Mouse (Mus musculus) neural tube, embryonic 14.5 days (tissue): Measurements from ENCODE around the gene Mtf1. TPM values are rescaled to one million over a fixed set of nuclear protein-coding genes. Genes with fewer than 3 reads are reported as not detected.

ENCODE experiments used
- ATAC-seq: fragments of 200-750 bp; cut with Nextera tagmentation; 2 replicates; pipeline ENCODE4 v1.8.0; 2017; ENCODE audit warnings: low read depth, mild to moderate bottlenecking, moderate TSS enrichment, moderate library complexity
- H3K27ac ChIP-seq: fragments of 300-500 bp; sonication (generic); 2 replicates; pipeline ENCODE4 v1.5.1; 2014; ENCODE audit warnings: low read depth, mild to moderate bottlenecking, control low read depth, low read length, moderate library complexity, mixed read lengths
- H3K27me3 ChIP-seq: fragments of 300-500 bp; sonication (generic); 2 replicates; pipeline ENCODE4 v1.6.1; 2014; ENCODE audit warnings: low read length; ENCODE audit not compliant: control insufficient read depth, insufficient read depth
- H3K36me3 ChIP-seq: fragments of 300-500 bp; sonication (generic); 2 replicates; pipeline ENCODE4 v1.6.1; 2014; ENCODE audit warnings: low read length, mixed read lengths; ENCODE audit not compliant: control insufficient read depth, insufficient read depth
- H3K4me1 ChIP-seq: fragments of 300-500 bp; sonication (generic); 2 replicates; pipeline ENCODE4 v1.6.1; 2014; ENCODE audit warnings: low read length; ENCODE audit not compliant: control insufficient read depth, insufficient read depth
- H3K4me2 ChIP-seq: fragments of 300-500 bp; sonication (generic); 2 replicates; pipeline ENCODE4 v1.6.1; 2014; ENCODE audit warnings: mild to moderate bottlenecking, low read depth, low read length, control low read depth
- H3K4me3 ChIP-seq: fragments of 300-500 bp; sonication (generic); 2 replicates; pipeline ENCODE4 v1.5.1; 2014; ENCODE audit warnings: low read depth, low read length, control low read depth, mixed read lengths
- H3K9ac ChIP-seq: fragments of 300-500 bp; sonication (generic); replicated peaks from 2 replicates; pipeline ENCODE4 v1.6.1; 2014; ENCODE audit warnings: low read depth, mild to moderate bottlenecking, control low read depth, low read length, mixed read lengths
- H3K9me3 ChIP-seq: fragments of 300-500 bp; sonication (generic); 2 replicates; pipeline ENCODE4 v1.6.1; 2016; ENCODE audit warnings: low read length; ENCODE audit not compliant: control insufficient read depth
- WGBS: fragments of 180-500 bp; shearing (Covaris S2); extraction: QIAGEN DNeasy Blood & Tissue Kit; methylation state at CpG from one replicate; pipeline ENCODE4 v1.1.7; 2014; 5-methylcytosine and 5-hydroxymethylcytosine counted together
- polyA plus RNA-seq: library from polyadenylated mRNA; unstranded; fragments of >200 nt; fragmentation: Nextera tagmentation; extraction: Ambion mirVana; gene quantifications from 2 replicates; pipeline ENCODE4 v1.2.1, GENCODE M21; 2014

Mtf1 gene
- polyA plus RNA-seq, 1 experiment from 2014 or later: 11.9 TPM

DNA sequence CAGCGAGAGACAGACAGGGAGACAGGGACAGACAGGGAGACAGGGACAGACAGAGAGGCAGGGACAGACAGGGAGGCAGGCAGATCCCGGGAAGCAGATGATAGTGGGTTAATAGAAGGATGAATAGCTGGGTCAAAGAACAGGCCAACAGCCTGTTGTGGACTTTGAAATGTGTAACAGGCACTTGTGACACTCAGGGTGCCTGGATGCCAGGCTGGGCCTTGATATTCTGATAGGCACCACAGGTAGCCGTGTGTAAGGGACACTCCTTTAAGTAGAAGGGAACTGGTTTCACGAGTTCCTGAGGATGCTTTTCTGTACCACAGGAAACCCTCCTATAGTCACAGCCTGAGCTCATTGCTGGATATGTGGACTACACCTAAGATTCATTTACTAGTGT lies 11.9 kb upstream of the Mtf1 start:
- ATAC-seq: no peak
- Histone ChIP-seq H3K27ac (no peak overlapping the region), H3K9ac (no peak overlapping the region), H3K4me3 (no peak overlapping the region), H3K27me3 (no peaks in the 10 kb centered on the region), H3K36me3 (peaks cover 49% of the 10 kb centered on the region), H3K4me1 (no peaks in the 10 kb centered on the region), H3K4me2 (no peak overlapping the region), H3K9me3 (no peaks in the 10 kb centered on the region)
- 81% methylated on average over 4 of the region's 4 CpGs for WGBS

DNA sequence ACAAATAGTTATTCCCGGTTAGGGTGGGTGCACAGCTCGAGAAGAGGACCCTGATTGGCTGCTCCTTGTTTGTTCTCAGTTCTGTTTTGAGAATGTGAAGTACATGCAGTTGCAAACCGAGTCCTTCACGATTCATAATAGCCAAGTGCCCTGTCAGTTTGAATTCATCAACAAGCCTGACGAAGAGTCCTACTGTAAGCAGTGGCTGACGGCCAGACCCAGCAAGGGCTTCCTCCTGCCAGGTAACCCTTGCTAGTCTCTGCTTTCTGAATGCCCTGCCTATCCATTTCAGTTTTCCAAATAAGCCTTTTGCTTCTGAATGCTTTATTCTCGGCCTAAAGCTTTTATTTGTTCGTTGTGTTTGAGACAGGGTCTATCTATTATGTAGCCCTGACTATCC lies 9.8 kb upstream of the Mtf1 start:
- H3K9ac ChIP-seq: no peak overlapping the region
- no peak overlapping the region for H3K4me2 ChIP-seq
- WGBS: 91% methylated on average over 8 of the region's 8 CpGs
- no peak overlapping the region for H3K4me3 ChIP-seq
- H3K36me3 ChIP-seq: peaks cover 42% of the 10 kb centered on the region
- no peaks in the 10 kb centered on the region for H3K27me3 ChIP-seq
- no peak for ATAC-seq
- no peaks in the 10 kb centered on the region for H3K9me3 ChIP-seq
- no peak overlapping the region for H3K27ac ChIP-seq
- H3K4me1 ChIP-seq: no peaks in the 10 kb centered on the region

DNA sequence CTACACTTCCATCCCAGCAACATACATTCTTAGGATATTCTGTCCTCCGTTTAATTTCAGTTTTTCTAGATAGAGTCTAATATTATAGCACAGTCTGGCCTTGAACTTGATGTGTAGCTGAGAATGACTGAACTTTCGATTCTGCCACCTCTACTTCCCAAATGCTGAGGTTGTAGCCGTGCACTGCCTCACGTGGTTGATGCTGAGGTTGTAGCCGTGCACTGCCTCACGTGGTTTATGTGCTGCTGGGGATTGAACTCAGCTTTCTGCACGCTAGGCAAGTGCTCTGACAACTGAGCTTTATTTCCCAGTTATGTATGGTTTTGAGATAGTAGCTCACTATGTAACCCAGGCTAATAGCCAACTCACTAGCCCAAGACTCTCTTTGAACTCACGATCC lies 5.8 kb upstream of the Mtf1 start:
- Histone ChIP-seq H3K27ac (no peak overlapping the region), H3K27me3 (no peaks in the 10 kb centered on the region), H3K4me3 (no peak overlapping the region), H3K9ac (no peak overlapping the region), H3K4me1 (no peaks in the 10 kb centered on the region), H3K36me3 (peaks cover 30% of the 10 kb centered on the region), H3K4me2 (no peak overlapping the region), H3K9me3 (no peaks in the 10 kb centered on the region)
- WGBS: 91% methylated on average over 8 of the region's 8 CpGs
- ATAC-seq: no peak

DNA sequence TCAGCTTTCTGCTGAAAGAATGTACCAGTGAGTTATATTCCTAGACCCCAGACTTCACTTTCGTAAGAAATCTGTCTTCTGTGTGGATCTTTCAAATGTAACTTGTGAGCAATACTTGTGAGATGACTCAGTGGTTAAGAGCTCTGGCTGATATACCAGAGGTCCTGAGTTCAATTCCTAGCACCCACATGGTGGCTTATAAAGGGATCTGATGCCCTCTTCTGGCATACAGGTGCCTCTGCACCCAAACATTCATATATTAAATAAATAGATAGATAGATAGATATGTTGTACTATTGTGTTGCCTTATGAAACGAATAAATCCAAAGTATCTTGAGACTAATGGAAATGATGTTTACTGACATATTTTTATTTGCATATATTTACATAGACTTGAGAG lies 5.0 kb upstream of the Mtf1 start:
- Histone ChIP-seq H3K9me3 (no peaks in the 10 kb centered on the region), H3K36me3 (peaks cover 26% of the 10 kb centered on the region), H3K4me2 (no peak overlapping the region), H3K27me3 (no peaks in the 10 kb centered on the region), H3K27ac (no peak overlapping the region), H3K9ac (no peak overlapping the region), H3K4me3 (no peak overlapping the region), H3K4me1 (no peaks in the 10 kb centered on the region)
- no peak for ATAC-seq
- WGBS: 92% methylated on average over 2 of the region's 2 CpGs

DNA sequence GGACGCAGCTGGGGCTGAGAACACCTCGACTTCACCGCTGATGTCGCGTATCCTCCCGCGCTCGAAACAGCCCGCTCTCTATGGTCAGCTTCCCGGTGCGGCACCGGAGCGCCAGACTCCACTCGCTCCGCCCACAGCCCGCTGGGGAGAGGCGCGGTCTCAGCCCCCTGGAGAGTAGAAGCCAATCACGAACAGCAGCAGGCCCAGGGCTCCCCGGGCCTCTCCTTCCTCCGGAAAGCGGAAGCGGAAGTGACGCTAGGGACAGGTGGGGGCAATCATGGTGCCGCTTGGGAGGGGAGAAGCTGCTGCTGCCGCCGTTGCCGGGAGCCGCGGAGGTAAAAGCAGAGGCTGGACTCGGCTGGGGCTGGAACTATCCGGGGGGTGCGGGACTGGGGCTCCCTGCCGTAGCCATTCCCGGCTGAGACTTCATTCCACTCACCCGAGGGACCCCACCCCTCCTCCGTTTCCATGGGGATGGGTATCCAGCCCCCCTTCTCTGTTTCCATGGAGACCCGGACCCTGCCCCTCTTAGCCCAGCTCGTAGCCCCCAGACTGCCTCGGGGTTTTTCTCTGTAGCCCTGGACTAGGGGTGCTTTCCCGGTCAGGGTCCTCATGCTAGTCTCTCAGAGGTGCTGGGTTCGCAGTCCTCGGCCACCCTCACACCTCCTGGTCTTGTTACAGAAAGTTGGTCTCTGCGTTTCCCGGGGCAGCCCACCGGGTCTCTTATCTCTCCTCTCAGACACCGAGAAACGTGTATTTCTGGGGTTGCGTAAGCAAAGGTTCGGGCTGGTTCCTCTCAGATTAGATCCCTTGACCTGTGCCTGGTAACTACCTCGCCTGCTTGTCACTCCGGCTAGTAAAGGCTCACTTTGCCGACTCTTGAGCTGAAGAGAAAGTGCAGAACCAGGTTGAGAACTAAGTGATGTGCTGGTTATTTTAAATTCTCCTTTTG lies 681 bp downstream of the Mtf1 start:
- WGBS: 2% methylated on average over 53 of the region's 53 CpGs

DNA sequence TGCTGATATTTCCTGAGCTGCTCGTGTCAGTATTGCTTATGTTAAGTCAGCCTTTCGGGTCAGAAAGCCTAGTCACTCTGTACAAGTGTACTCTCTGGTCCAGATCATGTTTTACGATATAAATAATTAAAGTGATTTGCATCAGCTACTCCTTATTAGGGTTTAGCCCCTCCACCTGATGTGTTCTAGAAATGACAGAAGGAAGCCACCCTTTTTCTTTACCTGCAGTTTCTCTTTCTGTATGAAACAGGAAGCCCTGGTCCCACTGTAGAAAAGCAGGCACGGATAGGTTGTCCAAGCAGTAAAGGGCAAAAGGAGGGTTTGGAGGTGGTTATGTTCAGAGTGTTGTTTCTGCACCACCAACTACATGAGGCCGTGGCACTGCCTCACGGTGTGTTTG lies 1.5 kb downstream of the Mtf1 start:
- H3K27ac ChIP-seq: no peak overlapping the region
- peaks cover 10% of the 10 kb centered on the region; the same call in 1 of the 2 replicates for H3K4me1 ChIP-seq
- no peaks in the 10 kb centered on the region for H3K9me3 ChIP-seq
- 80% methylated on average over 6 of the region's 6 CpGs for WGBS
- H3K9ac ChIP-seq: no peak overlapping the region; the same call in 1 of the 2 replicates
- peaks cover 27% of the 10 kb centered on the region for H3K36me3 ChIP-seq
- ATAC-seq: no peak
- peak overlapping the region; percentile 82; the same call in 1 of the 2 replicates for H3K4me3 ChIP-seq
- H3K4me2 ChIP-seq: peak overlapping the region; percentile 85
- no peaks in the 10 kb centered on the region for H3K27me3 ChIP-seq

More for the DNA sequence above, 681 bp downstream of the Mtf1 start:
- Histone ChIP-seq H3K36me3 (peaks cover 27% of the 10 kb centered on the region), H3K27me3 (no peaks in the 10 kb centered on the region), H3K9me3 (no peaks in the 10 kb centered on the region), H3K4me1 (peaks cover 10% of the 10 kb centered on the region; the same call in 1 of the 2 replicates), H3K4me2 (peak overlapping the region; percentile 85), H3K4me3 (peak overlapping the region; percentile 82), H3K27ac (peak overlapping the region; percentile 91), H3K9ac (peak overlapping the region; percentile 76)
- ATAC-seq: peak; percentile 99

DNA sequence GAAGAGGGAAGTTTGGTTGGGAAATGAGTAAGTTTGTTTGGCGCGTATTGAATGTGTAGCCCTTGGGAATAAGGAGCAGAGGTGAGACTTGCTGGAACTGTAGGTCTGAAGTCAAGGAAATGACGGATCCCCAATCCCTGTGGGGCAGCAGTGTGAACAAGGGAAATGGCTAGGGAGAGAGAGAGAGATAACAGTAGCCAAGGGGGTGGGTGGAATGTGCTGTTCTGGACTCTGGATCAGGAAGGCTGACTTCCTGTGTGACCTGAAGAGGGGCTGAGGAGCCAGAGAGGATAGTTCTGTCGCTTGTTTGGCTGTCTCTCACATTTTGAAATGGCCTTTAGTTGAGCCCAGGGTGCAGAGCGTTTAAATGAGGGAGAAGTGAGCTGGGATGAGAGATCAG lies 6.6 kb downstream of the Mtf1 start:
- H3K9ac ChIP-seq: no peak overlapping the region
- H3K27ac ChIP-seq: no peak overlapping the region
- peaks cover 2% of the 10 kb centered on the region; the same call in 1 of the 2 replicates for H3K4me1 ChIP-seq
- no peak for ATAC-seq
- peaks cover 21% of the 10 kb centered on the region for H3K36me3 ChIP-seq
- no peak overlapping the region for H3K4me2 ChIP-seq
- 90% methylated on average over 5 of the region's 5 CpGs for whole genome bisulfite sequencing
- H3K9me3 ChIP-seq: no peaks in the 10 kb centered on the region
- no peaks in the 10 kb centered on the region for H3K27me3 ChIP-seq
- no peak overlapping the region for H3K4me3 ChIP-seq

DNA sequence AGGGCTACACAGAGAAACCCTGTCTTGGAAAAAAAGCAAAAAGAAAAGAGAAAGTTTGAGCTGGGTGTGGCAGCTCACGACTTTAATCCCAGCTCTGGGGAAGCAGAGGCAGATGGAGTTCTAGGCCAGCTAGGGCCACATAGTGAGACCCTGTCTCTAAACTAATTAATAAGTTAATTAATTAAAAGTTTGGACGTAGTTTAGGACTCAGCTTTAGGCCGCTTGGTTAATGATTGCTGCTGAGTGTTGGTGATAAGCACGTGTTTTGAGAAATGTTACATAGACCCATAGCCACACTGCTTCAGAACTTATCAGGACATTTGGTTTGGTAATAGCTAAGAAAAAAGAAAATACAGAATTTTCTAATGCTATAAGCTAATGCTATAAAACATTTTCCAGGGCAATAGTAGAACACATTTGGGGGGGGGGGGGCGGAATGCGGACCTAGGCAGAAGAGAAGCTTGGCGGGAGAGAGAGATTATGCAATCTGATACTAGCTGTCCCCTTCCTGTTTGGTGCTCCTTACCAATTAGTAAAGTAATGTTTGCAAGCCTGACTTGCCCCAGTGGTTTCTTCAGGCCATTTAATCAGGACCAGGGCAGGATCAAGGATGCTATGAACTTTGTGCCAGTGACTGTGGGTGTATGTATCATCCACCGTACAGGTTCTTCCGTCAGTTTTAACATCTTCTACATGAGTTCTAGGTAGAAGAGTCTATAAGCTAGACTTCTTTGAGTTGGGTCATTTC lies 7.4 kb downstream of the Mtf1 start:
- WGBS: 94% methylated on average over 9 of the region's 9 CpGs
- Histone ChIP-seq H3K27me3 (no peaks in the 10 kb centered on the region), H3K9ac (no peak overlapping the region), H3K4me3 (no peak overlapping the region), H3K36me3 (peaks cover 21% of the 10 kb centered on the region), H3K4me2 (no peak overlapping the region), H3K4me1 (no peaks in the 10 kb centered on the region; the same call in 1 of the 2 replicates), H3K9me3 (no peaks in the 10 kb centered on the region), H3K27ac (no peak overlapping the region)
- ATAC-seq: no peak

DNA sequence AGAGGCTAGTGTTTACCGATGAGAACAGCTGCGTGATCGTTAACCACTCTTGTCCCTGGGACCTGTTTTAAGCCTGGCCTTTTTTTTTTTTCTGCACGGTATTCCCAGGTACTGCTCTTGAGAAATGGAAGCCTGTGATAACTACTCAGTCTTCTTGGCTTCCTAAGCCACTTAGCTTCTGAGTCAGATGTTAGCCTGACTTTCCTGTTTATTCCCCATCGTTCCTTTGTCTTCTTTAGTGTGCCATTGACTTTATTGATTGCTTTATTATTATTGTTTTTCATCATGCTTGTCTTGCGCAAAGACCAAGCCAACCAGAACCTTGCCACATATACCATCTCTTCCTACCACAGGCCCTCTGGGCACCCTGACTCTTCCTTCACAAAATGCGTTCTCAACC lies 8.2 kb downstream of the Mtf1 start:
- Histone ChIP-seq H3K4me1 (no peaks in the 10 kb centered on the region; the same call in 1 of the 2 replicates), H3K4me3 (no peak overlapping the region), H3K9me3 (no peaks in the 10 kb centered on the region), H3K9ac (no peak overlapping the region), H3K4me2 (no peak overlapping the region), H3K27me3 (no peaks in the 10 kb centered on the region), H3K36me3 (peaks cover 19% of the 10 kb centered on the region), H3K27ac (no peak overlapping the region)
- 87% methylated on average over 7 of the region's 7 CpGs for WGBS
- ATAC-seq: no peak
